Mouse (Mus musculus): ENCODE results near the gene Hoxa4.
A peak's percentile ranks its signal among the peaks of the same experiment; 100 is the strongest.

Gene Hoxa4

GRCm38 (mm10) chr6:52228475-52229465 is 37.2 kb upstream of the Hoxa4 start:
- no peak for DNase-seq (ENCODE audit: low spot score)

GRCm38 (mm10) chr6:52227470-52228222 is 36.1 kb upstream of the Hoxa4 start:
- no peak for DNase-seq (ENCODE audit: low spot score)

GRCm38 (mm10) chr6:52226569-52227257 is 35.2 kb upstream of the Hoxa4 start:
- no peak for DNase-seq (ENCODE audit: low spot score)

GRCm38 (mm10) chr6:52225612-52226568 is 34.3 kb upstream of the Hoxa4 start:
- no peak for DNase-seq (ENCODE audit: low spot score)

DNA sequence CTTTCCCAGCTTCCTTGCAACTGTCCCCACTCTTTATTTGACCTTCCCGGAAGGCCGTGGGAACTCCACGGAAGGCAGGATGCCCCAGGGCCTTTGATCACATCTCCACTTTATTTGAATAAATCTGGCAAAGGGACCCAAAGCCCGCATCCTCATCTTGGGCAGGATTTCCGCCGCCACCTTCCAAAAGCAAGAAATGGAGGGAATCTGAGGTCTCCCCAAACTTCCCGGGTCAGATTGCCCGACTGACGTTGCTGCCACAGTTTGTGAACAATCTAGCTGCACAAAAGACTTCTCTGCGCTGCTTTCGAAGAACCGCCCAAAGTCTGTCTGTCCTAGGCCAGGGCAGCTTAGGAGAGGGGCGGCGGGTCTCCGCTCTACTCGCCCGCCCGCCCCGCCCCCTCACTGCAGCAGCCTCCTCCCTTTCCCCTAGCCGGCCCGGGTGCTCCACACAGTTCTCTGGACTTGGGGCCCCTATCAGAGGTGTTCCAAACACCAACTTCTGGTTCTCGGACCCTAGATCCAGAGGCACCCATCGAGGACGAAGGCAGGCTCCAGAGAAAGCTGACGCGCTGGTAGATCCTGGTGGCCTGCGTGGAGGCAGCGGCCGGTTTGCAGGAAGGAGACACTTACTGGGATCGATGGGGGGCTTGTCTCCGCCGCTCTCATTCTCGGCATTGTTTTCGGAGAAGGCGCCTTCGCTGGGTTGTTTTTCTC is 33.5 kb upstream of the Hoxa4 start:
- DNase-seq (ENCODE audit: low spot score) = no peak

GRCm38 (mm10) chr6:52223939-52224760 is 32.6 kb upstream of the Hoxa4 start:
- no peak for DNase-seq (ENCODE audit: low spot score)

GRCm38 (mm10) chr6:52222729-52223128 is 31.2 kb upstream of the Hoxa4 start:
- peak; percentile 7 for DNase-seq (ENCODE audit: low spot score)

GRCm38 (mm10) chr6:52221993-52222685 is 30.6 kb upstream of the Hoxa4 start:
- DNase-seq (ENCODE audit: low spot score) = no peak

DNA sequence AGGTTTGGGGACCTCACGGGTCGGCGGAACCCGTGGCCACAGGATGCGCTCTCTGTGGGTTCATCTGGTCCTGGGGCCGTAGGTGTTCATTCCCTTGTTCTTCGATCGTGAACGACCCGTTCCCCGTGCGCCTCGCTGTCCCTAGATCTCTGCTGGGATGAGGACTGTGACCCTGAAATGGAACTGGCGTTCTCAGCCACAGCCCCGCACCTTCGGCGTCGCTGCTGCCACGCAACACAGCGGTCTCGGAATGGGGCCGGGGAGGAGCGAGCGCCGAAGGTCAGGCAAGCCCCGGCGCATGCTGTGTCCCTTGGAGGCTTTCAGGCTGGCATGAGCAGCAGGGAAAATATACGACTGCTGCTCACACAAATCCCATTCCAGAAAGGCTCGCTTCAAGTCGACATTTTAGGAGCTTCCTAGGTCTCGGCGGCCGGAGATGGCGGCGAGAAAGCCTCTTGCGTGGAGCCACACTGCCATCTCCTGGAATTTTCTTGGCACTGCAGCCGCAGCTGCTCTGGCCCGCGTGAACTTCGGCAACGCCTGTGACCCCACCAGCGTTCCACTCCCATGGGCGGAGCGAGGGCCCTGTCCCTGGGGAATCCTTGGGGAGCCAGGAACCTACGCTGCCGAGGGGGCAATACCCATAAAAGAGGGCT is 29.9 kb upstream of the Hoxa4 start, which contains the start of gene Hoxa7:
TSS of gene Hoxa7 (minus strand) at position 518 of the 656 bp plus-strand sequence.
- DNase-seq (ENCODE audit: low spot score) = peak; percentile 83

DNA sequence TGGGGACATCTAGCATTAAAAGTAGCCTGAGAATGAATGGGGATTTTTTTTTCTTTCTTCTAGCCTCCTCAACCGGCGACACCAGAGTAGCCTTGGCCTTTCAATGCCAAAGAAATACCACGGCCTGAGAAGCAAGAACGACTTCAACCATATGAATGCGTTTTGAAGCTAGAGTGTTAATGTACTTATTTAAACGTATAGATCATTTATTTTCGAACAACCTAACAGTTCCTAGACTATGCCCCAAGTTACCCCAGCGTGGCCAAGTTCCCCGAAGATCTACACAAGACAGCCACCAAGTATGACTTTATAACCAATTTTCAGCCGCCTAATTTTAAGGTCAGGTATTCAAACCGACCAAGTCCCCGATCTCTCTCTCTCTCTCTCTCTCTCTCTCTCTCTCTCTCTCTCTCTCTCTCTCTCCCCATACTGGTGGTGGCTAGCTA is 29.3 kb upstream of the Hoxa4 start:
- no peak for DNase-seq (ENCODE audit: low spot score)

GRCm38 (mm10) chr6:52220003-52220864 is 28.7 kb upstream of the Hoxa4 start:
- DNase-seq (ENCODE audit: low spot score) = peak; percentile 8

DNA sequence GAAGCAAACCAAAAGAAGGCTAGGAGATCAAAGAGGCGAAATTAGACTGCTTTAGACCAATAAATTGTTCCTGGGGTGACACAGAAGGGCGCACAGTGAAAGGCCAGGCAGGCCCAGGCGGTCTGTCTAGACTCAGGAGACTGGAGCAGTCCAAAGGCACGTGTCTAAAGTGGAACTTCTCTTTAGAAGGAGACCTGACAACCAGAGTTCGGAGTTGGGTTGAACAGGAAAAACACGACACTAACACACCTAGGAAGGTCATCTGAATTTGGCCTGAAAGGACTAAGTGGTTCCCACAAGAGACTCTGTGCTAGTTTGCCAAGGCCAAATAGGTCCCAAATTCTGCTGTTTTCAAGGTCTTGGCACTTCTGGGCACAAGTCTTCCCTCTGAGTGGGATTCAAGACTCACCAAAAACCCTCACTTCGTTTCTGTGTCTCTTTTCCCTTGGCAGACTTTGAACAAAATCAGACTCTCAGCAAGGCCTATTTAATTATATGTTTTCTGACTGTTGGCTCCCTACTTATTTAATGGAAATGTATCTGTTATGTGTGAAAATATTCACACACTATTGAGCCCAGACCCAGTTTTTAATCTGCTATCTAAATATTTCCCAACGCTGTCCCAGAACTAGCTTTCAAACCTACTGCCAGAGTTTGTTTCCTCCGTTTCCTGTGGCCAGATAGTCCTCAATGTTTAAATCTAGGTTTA is 27.8 kb upstream of the Hoxa4 start:
- DNase-seq (ENCODE audit: low spot score) = peak; percentile 7

DNA sequence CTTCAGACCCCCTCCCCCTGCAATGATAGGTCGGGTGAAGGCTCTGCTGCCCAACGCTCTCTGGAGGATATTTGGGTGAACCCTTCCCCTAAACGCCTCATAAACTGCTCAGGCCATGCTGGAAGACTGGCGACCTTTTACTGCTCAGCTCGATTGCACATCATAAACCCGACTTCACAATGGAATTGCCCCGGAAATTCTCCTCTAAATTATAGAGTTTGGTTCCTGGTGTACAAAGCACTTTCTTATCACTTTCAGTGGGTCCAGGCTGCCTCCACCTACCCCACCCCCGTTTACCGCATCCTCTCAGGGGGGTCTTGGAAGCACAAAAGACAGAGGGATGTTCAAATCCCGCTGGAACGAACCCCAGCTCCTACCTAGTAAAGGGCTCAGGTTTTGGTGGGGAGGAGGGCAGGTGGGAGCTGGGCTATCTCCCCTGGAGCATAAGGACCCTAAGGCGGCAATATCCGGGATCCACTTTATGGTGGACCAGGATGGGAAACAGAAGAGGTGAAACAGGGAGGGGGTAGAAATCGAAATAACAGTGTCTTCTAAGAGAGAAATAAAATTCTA is 27.2 kb upstream of the Hoxa4 start:
- DNase-seq (ENCODE audit: low spot score) = no peak

- peak; percentile 8 for DNase-seq (ENCODE audit: low spot score)
These were observed 26.5 kb upstream of the Hoxa4 start for GRCm38 (mm10) chr6:52217895-52218642.

GRCm38 (mm10) chr6:52217459-52217768 is 25.9 kb upstream of the Hoxa4 start:
- DNase-seq (ENCODE audit: low spot score) = peak; percentile 55

Measured in urinary bladder, postnatal 10 days (tissue).